Mouse (Mus musculus) CH12.LX (cell line): ENCODE data around the gene Rab40c.

ENCODE experiments used
- CTCF ChIP-seq, 2 experiments: IDR thresholded peaks in 1 of 2; conservative IDR thresholded peaks in 1 of 2; 2 replicates each; pipeline ENCODE4 v1.5.1; 2011 to 2012; ENCODE audit warnings: low read depth in 2 of 2, low read length in 2 of 2, improper control_type of control experiment in 1 of 2, inconsistent platforms in 1 of 2, mild to moderate bottlenecking in 1 of 2, moderate library complexity in 1 of 2
- EP300 ChIP-seq: IDR thresholded peaks from 2 replicates; pipeline ENCODE4 v1.6.1; 2011; ENCODE audit warnings: low read length, improper control_type of control experiment
- POLR2A ChIP-seq: IDR thresholded peaks from 2 replicates; pipeline ENCODE4 v1.6.1; 2011; ENCODE audit warnings: low read depth, mild to moderate bottlenecking, improper control_type of control experiment, low read length
- POLR2AphosphoS2 ChIP-seq: IDR thresholded peaks from 2 replicates; pipeline ENCODE4 v1.6.1; 2011; ENCODE audit warnings: low read depth, low read length, improper control_type of control experiment
- RCOR1 ChIP-seq: conservative IDR thresholded peaks from 2 replicates; pipeline ENCODE4 v1.6.1; 2012; ENCODE audit warnings: low read depth, mild to moderate bottlenecking, inconsistent platforms, low read length, improper control_type of control experiment

DNA sequence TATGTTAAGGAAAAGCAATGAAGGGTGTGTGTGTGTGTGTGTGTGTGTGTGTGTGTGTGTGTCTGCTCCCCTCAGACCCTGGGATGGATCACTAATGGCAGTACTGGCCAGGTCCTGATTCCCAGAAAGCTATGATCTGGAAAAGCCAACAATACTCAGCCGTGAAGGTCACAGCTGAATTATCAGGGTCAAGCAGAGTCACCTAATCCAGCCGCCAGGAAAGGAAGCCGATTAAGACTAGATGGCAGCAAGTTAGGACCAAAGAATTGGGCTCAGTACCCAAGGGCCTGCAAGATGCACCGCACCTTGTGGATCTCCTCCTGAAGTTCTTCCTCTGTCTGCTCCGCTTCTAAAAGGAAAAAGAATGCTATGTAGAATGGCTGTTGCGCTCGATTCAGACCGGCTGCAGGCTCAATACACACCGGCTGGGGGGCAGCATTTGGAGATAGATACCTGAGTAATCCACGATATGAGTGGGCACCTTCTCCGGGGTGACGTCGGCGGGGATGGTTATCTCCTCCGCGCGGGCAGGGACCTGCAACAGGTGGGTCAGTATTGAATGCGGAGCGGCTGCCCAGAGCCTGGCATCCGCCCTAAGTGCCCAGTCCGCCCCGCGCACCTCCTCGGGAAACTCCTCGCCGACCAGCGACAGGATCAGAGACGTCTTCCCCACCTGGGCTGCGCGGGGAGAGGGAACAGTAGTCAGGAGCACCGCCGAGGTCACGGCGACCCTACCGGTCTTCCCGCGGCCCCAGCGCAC, 75.7 kb downstream of the Rab40c start:
- TF ChIP-seq POLR2AphosphoS2 (no peak), POLR2A (no peak), EP300 (no peak), RCOR1 (no peak), CTCF (conservative IDR thresholded peaks at IDR 0.05 in 1 of 2, IDR thresholded peaks at IDR 0.05 in 1 of 2; ENCODE audit: low read depth in 2 of 2, low read length in 2 of 2) (no peak)
